Mouse (Mus musculus) c-Kit-positive CD71-positive TER-119-positive erythroid progenitor cells, embryonic 14.5 days (primary cell): ENCODE results near the gene Crb2.

Experiments
- DNase-seq: peaks from one replicate; pipeline ENCODE4 v3.0.0-alpha.2; 2013; ENCODE audit warnings: low spot score

Crb2 gene

GRCm38 (mm10) chr2:37799137-37799536 lies 23.1 kb downstream of the Crb2 start:
- no peak for DNase-seq

- no peak for DNase-seq
Observed at GRCm38 (mm10) chr2:37801687-37802086, 25.6 kb downstream of the Crb2 start.

GRCm38 (mm10) chr2:37802610-37803212 lies 26.7 kb downstream of the Crb2 start:
- DNase-seq = peak; percentile 58

GRCm38 (mm10) chr2:37811682-37812081 lies 35.6 kb downstream of the Crb2 start:
- DNase-seq = no peak

- no peak for DNase-seq
Observed at GRCm38 (mm10) chr2:37812401-37812800, 36.4 kb downstream of the Crb2 start.

GRCm38 (mm10) chr2:37814820-37815361 lies 38.8 kb downstream of the Crb2 start:
- no peak for DNase-seq

- peak; percentile 60 for DNase-seq
Observed at GRCm38 (mm10) chr2:37815676-37816075, 39.6 kb downstream of the Crb2 start.

- no peak for DNase-seq
Observed at GRCm38 (mm10) chr2:37818761-37819525, 42.9 kb downstream of the Crb2 start.

GRCm38 (mm10) chr2:37819526-37820152 lies 43.6 kb downstream of the Crb2 start:
- DNase-seq = no peak

- DNase-seq = no peak
Observed at GRCm38 (mm10) chr2:37822122-37822521, 46.1 kb downstream of the Crb2 start.

GRCm38 (mm10) chr2:37823826-37824225 lies 47.8 kb downstream of the Crb2 start:
- no peak for DNase-seq

- DNase-seq = no peak
Observed at GRCm38 (mm10) chr2:37829758-37830275, 53.8 kb downstream of the Crb2 start.

- DNase-seq = no peak
Observed at GRCm38 (mm10) chr2:37832253-37832652, 56.2 kb downstream of the Crb2 start.

GRCm38 (mm10) chr2:37836926-37837325 lies 60.9 kb downstream of the Crb2 start:
- DNase-seq = no peak

GRCm38 (mm10) chr2:37837542-37837941 lies 61.5 kb downstream of the Crb2 start:
- no peak for DNase-seq

- no peak for DNase-seq
Observed at GRCm38 (mm10) chr2:37838202-37838984, 62.3 kb downstream of the Crb2 start.

GRCm38 (mm10) chr2:37839922-37840321 lies 63.9 kb downstream of the Crb2 start:
- no peak for DNase-seq

GRCm38 (mm10) chr2:37842151-37842569 lies 66.1 kb downstream of the Crb2 start:
- no peak for DNase-seq

GRCm38 (mm10) chr2:37842719-37843118 lies 66.7 kb downstream of the Crb2 start:
- no peak for DNase-seq
